Mouse (Mus musculus) neutrophil, adult 5-6 weeks (primary cell): ENCODE data around the gene Slc25a35. TPM values are rescaled to one million over a fixed set of nuclear protein-coding genes. Genes with fewer than 3 reads are reported as not detected.
"Not testable (repeated sequence)": the region's sequence is repeated elsewhere in the genome, so short reads cannot be mapped to it uniquely, and the experiment has no call there.

Source experiments
- ATAC-seq: fragments of 151-379, 151-347 bp; 2 replicates; pipeline ENCODE4 v1.8.0; 2017; ENCODE audit warnings: mild to moderate bottlenecking, moderate TSS enrichment; ENCODE audit not compliant: insufficient number of reproducible peaks, poor library complexity, low FRiP score, severe bottlenecking; ENCODE audit errors: extremely low read depth
- total RNA-seq: library from RNA; stranded (forward); fragments of 200-1000 nt; gene quantifications from 2 replicates; pipeline ENCODE4 v1.2.3, GENCODE M21; 2017

Gene Slc25a35
- total RNA-seq, 1 experiment from 2014 or later, result 4.7 TPM

DNA sequence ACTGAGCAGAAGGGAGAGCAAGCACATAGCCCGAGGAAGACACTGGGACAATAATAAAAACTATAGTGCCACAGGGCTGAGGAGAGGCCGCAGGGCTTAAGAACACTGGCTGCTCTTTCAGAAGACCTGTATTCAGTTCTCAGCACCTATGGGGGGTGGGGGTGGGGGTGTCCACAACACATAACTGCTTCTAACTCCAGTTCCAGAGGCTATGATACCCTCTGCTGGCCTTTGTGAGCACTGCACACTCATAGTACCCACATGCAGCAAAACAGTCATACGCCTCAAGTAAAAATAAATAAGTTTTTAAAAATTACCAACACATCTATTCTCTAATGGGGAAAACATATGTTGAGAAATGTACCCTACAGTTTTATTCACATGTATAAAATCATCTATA is 26.4 kb downstream of the Slc25a35 start:
- ATAC-seq, result no peak

DNA sequence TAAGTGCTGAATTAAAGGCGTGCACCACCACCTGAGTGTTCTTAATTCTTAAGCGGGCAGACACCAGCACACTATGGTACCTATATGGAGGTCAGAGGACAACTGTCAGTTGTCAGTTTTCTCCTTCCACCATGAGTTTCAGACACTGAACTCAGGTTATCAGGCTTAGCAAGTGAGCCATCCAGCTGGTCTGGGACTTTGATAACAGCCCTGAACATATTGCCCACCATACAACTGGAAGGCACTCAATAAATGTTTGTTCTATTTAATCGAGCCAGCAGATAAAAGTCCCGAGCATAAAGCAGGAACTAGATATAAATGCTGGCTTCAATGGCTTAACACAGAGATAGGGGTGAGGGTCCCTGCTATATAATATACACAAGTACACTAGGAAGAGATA is 29.1 kb downstream of the Slc25a35 start:
- no peak for ATAC-seq

DNA sequence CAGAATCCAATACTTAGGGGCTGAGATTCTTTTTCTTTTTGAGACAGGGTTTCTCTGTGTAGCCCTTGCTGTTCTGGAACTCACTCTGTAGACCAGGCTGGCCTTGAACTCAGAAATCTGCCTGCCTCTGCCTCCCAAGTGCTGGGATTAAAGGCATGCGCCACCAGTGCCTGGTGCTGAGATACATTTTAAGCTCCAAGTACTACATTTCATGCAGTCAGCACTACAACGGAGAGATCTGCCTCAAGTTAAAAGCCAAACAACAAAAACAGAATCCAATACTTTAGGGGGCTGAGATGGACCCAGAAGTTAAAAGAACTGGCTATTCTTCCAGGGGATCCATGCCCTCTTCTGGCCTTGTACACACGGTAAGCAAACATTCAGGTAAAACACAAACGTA is 34.9 kb downstream of the Slc25a35 start:
- ATAC-seq, result not testable (repeated sequence)

DNA sequence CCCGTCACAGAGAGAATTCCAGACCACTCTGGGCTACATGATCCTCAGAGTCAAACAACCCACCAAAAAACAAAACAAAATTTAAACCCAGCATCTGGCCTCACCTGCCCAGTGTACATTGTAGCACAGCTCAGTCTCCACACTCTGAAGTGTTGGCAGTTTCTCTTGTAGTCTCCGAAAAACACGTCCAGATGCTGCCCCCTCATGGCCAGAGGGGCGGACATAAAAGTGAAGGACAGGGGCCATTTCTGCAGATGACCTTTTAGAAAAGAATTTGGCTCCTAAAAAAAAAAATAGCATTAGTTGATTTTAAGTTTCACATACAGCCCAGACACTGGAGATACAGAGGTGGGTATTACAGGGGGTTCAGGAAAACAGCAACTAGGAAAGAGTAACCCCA is 35.7 kb downstream of the Slc25a35 start:
- ATAC-seq, result no peak

DNA sequence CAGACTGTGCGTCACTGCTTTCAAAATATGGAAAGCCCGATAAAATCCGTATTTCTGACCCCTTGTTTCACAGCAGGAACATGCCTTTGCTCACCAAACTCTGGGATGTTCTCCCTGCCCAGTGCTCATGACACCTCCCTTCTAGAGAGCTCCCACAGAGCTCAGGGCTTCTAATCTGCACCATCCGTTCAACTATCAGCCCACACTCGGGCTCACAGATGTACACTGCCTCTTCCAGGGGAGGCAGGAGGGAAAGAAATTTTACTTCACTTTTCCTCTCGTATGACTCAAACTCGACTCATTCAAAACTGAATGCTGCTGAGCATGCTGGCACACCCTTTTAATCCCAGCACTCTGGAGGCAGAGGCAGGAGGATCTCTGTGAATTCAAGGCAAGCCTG is 37.3 kb downstream of the Slc25a35 start:
- no peak for ATAC-seq

DNA sequence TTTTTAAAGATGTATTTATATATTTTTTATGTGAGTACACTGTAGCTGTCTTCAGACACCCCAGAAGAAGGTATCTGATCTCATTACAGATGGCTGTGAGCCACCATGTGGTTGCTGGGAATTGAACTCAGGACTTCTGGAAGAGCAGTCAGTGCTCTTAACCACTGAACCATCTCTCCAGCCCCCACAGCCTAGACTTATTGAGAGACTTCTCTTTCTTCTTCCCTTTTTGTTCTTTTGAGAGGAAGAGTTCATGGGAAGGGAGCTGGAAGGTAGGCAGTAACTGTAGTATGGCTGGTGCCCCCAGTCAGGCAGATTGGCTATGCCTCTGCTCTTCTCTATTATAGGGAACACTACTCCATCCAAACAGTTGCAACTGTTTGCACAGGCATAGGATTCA is 38.6 kb downstream of the Slc25a35 start:
- not testable (repeated sequence) for ATAC-seq

DNA sequence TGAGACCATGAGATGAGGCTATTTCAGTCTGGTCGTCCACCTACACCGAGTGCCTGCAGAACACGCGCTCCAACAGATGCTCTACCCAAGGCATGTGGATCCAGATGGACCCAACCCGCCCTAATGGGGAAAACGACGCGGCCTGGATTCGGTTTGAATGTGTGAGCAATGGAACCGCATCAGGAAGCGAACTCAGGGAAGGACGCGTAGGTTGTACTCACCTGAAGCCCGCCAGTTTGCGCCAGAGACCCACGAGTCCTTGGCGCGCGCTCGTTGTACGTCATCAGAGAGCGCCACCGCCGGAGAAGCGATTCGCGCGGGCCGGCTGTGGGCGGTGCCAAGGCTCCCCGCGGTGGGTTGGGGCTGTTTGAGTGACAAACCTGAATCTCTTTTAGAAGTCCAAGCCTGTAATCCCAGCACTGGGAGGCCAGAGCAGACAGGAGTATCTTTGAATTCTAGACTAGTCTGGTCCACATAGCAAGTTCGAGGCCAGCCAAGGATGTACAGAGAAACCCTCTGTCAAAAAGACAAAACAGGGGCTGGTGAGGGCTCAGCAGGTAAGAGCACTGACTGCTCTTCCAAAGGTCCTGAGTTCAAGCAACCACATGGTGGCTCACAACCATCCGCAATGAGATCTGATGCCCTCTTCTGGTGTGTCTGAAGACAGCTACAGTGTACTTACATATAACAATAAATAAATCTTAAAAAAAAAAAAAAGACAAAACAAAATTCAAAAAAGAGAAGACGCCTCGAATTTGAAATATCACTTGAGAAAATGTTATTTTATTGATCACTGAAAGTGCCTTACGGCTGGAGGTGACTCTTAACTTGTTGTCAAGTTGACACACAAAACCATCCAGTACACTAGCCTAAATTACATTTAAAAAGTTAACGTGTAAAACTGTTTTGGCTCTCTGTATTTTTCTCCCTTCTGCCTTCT is 40.5 kb downstream of the Slc25a35 start, which contains the start of gene Pfas:
TSS of gene Pfas (minus strand) at position 279 of the 940 bp plus-strand sequence.
- ATAC-seq, result peak; percentile 80

DNA sequence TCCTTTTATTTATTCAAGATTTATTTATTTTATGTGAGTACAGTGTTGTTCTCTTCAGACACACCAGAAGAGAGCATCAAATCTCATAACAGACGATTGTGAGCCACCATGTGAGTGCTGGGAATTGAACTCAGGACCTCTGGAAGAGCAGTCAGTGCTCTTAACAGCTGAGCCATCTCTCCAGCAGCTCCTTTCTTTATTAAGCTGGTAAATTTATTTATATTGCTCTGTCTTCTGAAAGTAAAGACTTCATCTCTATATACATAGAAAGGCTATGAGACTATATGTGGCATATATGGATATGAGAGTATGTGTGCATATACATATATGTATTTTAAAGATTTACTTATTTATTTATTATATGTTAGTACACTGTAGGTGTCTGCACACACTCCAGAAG is 41.6 kb downstream of the Slc25a35 start:
- ATAC-seq, result no peak

DNA sequence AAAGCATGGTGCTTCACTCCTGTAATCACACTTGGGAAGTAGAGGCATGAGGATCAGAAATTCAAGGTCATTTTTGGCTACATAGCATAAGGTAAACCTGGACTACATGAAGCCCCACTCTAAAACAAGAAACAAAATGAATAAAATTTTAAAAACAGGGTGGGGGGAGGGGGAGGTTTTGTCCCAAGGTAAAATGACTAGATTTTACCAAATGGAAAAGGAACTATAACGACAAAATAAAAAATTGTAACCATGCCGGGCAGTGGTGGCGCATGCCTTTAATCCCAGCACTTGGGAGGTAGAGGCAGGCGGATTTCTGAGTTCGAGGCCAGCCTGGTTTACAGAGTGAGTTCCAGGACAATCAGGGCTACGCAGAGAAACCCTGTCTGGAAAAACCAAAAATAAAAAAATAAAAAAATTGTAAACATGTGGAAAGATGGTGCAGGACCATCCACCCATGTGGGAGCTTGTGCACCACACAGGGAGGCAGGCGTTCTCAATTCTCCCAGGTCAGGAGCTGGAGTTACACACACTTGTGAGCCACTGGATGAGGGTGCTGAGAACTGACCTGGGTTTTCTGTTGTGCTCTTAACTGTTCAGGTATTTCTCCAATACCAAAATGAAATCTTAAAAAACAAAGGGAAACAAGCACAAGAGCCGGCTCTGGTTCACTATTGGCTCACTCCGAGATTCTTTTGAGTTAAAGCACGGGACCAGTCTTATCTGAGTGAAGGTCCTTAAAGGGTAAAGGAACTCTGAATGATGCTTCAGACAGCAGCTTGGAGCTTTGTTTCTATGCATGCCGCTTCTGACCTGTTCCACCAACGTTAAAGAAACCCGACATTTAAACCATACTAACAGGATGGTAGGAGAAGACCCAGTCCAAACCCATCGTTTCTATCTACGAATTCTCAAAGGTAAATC is 42.7 kb downstream of the Slc25a35 start:
- no peak for ATAC-seq

DNA sequence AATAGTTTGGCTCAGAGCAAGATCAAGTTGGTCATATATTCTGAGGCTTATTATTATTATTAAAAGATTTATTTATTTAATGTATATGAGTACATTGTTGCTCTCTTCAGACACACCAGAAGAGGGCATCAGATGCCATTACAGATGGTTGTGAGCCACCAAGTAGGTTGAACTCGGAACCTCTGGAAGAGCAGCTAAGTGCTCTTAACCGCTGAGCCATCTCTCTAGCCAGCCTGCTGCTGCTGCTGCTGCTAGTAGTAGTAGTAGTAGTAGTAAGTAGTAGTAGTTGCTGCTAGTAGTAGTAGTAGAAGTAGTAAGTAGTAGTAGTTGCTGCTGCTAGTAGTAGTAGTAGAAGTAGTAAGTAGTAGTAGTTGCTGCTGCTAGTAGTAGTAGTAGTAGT is 43.5 kb downstream of the Slc25a35 start:
- not testable (repeated sequence) for ATAC-seq

DNA sequence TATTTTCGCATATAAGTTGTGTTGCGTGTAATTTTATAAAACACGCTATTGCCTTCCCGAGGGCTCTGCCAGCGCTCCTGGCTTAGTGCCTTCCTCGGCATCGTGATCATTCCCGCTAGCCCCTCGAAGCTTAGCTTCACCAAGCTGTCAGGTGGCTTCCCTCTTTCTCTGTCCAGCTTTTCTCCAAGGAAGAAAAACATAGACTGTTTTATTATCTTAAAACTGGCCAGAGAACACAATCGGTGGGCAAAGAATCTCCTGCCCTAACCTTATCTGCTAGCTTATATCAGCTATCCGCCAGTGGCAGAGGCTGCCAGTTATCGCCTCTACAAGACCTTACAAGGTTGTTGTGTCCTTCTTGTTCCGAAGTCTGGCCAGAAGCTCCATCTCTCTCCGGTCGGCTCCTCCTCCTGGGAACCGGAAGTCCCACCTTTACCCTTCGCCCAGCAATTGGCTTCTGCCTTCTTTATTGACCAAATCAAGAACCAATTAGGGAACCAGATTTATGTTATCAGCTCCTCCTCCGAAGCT is 44.2 kb downstream of the Slc25a35 start:
- ATAC-seq, result peak; percentile 66

DNA sequence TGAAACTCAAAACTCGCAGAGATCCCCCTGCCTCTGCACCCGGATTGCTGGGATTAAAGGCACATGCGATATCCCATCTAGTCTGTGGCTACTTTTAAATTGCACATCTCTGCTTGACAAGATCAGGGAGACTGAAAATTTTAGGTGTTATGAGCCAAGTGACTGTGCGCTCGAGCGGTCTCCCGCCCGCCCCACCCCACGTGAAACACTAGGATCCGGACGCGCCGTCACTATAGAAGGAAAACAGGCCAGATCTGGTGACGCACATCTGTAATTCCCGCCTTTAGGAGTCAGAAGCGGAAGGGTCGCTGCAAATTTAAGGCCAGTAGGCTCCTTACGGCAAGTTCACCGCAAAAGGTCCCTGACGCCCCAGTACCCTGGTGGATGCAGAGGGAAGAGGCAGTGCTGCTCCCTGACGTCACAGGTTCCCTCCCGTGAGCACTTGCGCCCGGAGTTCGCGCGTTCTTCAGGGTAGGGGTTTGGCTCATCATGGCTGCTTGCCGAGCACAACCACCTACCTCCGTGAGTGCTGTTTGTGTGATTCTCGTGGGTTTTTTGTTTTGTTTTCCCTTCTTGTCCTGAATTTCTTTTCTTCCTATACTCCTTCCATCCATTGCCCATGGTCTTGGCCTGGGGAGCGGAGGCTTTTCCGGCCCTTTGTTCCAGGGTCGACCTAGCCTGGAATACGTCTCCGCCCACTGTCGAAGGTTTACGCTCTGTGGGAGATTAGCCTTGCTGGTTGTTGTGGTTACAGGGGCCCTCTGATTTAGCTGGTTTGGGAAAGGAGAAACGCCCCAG is 47.9 kb downstream of the Slc25a35 start, which contains the start of gene Ctc1:
TSS of gene Ctc1 (plus strand) at position 268 of the 798 bp plus-strand sequence.
- peak; percentile 98 for ATAC-seq

DNA sequence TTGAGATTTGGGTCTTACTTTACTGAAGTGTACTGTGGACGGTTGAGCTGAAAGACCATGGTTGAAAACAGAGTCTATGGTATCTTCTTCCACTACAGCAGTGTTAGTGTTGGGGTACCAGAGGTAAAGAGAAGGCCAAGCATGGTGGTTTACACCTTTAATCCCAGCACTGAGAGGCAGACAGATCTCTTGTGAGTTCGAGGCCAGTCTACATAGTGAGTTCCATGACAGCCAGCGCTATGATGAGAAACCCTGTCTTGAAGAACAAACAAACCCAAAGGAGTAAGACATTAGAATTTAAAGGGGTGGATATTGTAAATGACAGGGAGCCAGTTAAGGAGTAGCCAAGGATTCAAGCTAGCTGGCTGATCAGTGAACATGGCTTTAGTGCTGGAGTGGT is 48.8 kb downstream of the Slc25a35 start:
- ATAC-seq, result no peak

DNA sequence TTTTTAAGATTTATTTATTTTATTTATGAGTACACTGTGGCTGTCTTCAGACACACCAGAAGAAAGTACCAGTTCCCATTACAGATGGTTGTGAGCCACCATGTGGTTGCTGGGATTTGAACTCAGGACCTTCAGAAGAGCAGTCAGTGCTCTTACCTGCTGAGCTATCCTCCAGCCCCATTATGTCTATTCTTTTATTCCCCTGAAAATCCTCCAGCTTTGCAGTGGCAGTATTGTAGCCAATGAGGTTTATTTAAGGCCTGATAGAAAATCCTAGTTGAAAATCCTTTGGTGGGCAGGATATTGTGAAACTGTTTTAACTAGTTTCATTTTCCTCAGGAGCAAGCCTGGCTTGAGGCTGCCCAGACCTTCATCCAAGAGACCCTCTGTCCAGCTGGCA is 52.8 kb downstream of the Slc25a35 start:
- ATAC-seq, result no peak

Other genes with a start within 250 kb of the Slc25a35 start
- 179 and 227 TPM in 2 replicates for gene Ndel1, start 96.3 kb upstream of the Slc25a35 start, total RNA-seq
- gene Rnf222, start 79.6 kb upstream of the Slc25a35 start, total RNA-seq, result not detected in 2 replicates
- 2,315 and 2,386 TPM in 2 replicates for gene Rpl26, start 66.5 kb upstream of the Slc25a35 start, total RNA-seq
- gene Odf4, start 41.0 kb upstream of the Slc25a35 start, total RNA-seq, result not detected in 2 replicates
- gene Arhgef15, start 10.7 kb upstream of the Slc25a35 start, total RNA-seq, result not detected in 2 replicates
- 2.1 and 2.4 TPM in 2 replicates for gene Rangrf, start 7.1 kb downstream of the Slc25a35 start, total RNA-seq
- 11.9 and 16.4 TPM in 2 replicates for gene Pfas, start 40.3 kb downstream of the Slc25a35 start, total RNA-seq
- 35.7 and 42.2 TPM in 2 replicates for gene Ctc1, start 47.8 kb downstream of the Slc25a35 start, total RNA-seq
- gene Aurkb, start 77.5 kb downstream of the Slc25a35 start, total RNA-seq, result 4.3 and 5.5 TPM in 2 replicates
- 28.4 TPM in 2 replicates for gene Borcs6, start 91.6 kb downstream of the Slc25a35 start, total RNA-seq
- 1.2 and 1.6 TPM in 2 replicates for gene Tmem107, start 102.7 kb downstream of the Slc25a35 start, total RNA-seq
- 108 and 111 TPM in 2 replicates for gene Vamp2, start 120.4 kb downstream of the Slc25a35 start, total RNA-seq
- 28.9 and 36.1 TPM in 2 replicates for gene Per1, start 127.1 kb downstream of the Slc25a35 start, total RNA-seq
- 0.23 TPM in 1 of 2 replicates, not detected in the other for gene Hes7, start 152.3 kb downstream of the Slc25a35 start, total RNA-seq
- 0.23 and 0.74 TPM in 2 replicates for gene 9130213A22Rik, start 154.5 kb downstream of the Slc25a35 start, total RNA-seq
- 0.25 TPM in 1 of 2 replicates, not detected in the other for gene Aloxe3, start 157.8 kb downstream of the Slc25a35 start, total RNA-seq
- gene Alox12b, start 188.9 kb downstream of the Slc25a35 start, total RNA-seq, result not detected in 2 replicates
- gene Alox8, start 229.7 kb downstream of the Slc25a35 start, total RNA-seq, result not detected in 2 replicates